Mouse (Mus musculus) adrenal gland, adult 2 months (tissue): Measurements from ENCODE around the gene Hbq1a. TPM values are rescaled to one million over a fixed set of nuclear protein-coding genes. Genes with fewer than 3 reads are reported as not detected.
A peak's percentile ranks its signal among the peaks of the same experiment; 100 is the strongest.
"Not testable (repeated sequence)": the region's sequence is repeated elsewhere in the genome, so short reads cannot be mapped to it uniquely, and the experiment has no call there.

Source experiments
- DNase-seq: peaks from one replicate; pipeline ENCODE4 v3.0.0; 2021
- polyA plus RNA-seq: library from polyadenylated mRNA; depleted of rRNA; stranded (reverse); fragments of >200 nt; gene quantifications from 2 replicates; pipeline ENCODE4 v1.2.3, GENCODE M21; 2012
- total RNA-seq, 2 experiments: library from RNA; stranded (reverse); gene quantifications; 2 replicates each; pipeline ENCODE4 v1.2.3; 2021

Gene Hbq1a
- total and polyA plus RNA-seq, 3 experiments = not detected

DNA sequence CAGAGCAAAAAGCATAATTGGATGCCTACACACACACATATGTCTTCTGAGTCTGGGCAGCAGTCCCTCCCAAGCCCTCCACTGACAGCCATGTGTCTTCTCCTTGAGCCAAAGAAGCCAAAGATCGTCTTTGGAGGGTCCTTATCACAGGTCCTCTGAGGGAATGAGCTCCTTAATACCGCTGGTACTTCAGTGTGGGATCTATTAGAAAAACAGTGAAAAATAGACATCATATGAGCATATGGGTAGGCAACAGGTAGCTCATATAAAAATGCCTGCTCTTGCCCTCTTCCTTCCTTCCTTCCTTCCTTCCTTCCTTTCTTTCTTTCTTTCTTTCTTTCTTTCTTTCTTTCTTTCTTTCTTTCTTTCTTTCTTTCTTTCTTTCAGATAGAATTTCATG, 15.3 kb upstream of the Hbq1a start:
- not testable (repeated sequence) for DNase-seq

DNA sequence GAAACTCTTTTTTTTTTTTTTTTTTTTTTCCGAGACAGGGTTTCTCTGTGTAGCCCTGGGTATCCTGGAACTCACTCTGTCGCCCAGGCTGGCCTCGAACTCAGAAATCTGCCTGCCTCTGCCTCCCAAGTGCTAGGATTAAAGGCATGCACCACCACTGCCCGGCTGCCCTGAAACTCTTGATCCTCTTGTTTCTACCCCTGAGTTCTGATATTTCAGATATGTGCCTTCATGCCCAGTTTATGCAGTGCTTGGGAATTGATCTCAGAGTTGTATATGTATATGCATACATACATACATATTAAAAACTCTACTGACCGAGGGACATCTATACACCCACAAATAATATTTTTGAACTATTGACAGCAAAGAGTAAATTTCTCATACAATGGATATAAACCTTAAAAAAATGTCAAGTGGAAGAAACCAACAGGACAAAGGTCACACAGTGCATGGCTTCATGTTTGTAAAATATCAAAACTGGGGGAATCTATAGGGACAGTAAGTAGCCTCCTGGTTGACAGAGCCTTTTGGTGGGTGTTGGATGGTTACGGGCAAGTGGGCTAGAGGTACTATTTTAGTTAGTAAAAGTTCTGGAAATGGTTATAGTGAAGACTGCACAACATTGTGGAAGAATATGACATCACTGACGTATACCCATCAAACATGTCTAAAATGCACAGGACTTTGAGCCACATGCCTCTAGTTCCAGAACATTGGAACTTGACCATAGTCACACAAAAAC, 14.7 kb upstream of the Hbq1a start:
- no peak for DNase-seq

DNA sequence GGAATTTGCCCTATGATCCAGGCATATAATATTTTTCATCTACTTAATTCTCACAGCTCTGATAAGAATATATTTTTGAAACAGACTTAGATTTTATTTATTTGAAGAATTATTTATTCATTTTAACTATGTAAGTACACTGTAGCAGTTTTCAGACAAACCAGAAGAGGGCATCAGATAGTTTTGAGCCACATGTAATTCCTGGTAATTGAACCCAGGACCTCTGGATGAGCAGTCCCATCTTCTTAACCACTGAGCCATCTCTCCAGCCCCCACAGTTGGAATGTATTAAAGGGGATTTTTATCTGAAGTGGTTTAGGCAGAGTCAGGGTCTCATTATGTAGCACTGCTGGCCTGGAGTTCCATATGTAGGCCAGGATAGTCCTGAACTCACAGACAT, 14.0 kb upstream of the Hbq1a start:
- not testable (repeated sequence) for DNase-seq

DNA sequence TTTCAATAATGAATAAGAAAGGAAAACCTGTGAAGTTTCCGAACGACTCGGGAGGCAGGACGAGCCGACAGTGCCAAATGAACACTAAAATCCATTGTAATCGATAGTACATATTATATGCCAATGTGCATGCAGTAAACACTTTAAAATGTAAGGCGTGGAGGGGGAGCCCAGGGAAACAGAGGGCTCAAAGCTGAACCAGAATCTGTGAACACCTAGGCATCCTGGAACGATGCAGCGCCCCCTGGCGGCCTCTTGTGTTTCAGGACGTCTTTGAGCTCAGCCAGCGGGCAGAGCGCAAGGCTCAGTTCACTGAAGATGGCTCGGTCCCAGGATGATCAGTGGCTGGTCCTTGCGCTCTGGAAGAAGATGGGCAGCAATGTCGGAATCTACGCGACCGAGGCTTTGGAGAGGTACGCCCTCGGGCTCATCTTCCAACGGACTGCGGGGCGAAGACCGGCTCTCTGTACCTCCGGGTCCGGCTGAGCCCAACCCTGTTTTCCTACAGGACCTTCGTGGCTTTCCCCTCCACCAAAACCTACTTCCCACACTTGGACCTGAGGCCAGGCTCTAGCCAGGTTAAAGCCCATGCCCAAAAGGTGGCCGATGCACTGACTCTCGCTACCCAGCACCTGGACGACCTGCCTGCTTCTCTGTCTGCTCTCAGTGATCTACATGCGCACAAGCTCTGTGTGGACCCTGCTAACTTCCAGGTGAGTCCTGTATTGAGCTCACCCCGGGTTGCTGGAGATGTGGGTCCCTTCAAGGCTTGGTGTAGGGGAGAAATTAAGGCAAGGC, 13.0 kb upstream of the Hbq1a start, which contains the start of gene Hbq1b:
Gene Hbq1b, plus strand, starts transcription at position 271 of the 798 bp plus-strand sequence.
- peak; percentile 81 for DNase-seq

DNA sequence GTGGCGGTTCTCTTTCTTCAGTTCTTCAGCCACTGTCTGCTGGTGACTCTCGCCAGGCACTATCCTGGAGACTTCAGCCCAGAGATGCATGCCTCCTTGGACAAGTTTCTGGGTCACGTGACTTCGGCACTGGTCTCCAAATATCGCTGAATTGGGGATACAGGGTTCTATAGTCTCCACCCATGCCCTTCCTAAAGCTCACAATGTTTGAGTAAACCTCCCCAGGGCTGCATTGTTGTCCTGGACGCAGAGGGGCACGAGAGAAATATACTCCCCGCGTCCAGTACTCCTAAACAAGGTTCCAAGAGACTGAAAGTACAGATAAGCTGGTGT, 12.4 kb upstream of the Hbq1a start:
- no peak for DNase-seq

DNA sequence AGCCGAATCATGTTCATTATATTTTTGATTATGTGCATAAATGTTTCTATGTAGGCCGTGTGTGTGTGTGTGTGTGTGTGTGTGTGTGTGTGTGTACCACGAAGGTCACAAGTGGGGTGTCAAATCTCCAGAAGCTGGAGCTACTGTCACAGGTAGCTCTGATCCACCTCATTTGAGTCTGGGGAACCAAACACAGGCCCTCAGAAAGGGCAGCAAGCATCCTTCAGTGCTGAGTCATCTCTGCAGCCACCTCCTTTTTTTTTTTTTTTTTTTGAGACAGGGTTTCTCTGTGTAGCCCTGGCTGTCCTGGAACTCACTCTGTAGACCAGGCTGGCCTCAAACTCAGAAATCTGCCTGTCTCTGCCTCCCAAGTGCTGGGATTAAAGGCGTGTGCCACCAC, 7.0 kb upstream of the Hbq1a start:
- DNase-seq = not testable (repeated sequence)

DNA sequence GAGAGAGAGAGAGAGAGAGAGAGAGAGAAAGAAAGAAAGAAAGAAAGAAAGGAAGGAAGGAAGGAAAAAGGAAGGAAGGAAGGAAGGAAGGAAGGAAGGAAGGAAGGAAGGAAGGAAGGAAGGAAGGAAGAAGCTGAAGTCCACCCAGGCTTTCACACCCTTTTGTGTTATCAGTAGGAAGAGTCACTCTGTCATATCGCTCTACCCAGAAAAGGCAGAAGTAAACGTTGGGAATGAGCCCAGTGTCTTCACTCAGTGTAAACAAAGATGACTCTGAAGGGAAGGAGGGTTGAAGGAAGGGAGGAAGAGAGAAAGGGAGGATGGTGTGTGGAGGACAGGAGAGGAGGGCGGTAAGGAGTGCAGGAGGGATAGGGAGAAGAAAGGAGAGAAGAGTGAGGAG, 6.4 kb upstream of the Hbq1a start:
- DNase-seq = not testable (repeated sequence)

DNA sequence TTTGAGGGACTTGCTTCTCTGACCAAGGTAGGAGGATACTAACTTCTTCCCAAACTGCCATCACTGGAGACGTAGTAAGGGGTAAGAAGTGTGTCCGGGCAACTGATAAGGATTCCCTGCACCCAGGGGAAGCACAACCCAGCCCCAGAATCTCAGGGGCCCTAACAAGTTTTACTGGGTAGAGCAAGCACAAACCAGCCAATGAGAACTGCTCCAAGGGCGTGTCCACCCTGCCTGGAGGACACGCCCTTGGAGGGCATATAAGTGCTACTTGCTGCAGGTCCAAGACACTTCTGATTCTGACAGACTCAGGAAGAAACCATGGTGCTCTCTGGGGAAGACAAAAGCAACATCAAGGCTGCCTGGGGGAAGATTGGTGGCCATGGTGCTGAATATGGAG, 3.7 kb upstream of the Hbq1a start, which contains the start of gene Hba-a2:
Gene Hba-a2, plus strand, starts transcription at position 287 of the 400 bp plus-strand sequence.
- not testable (repeated sequence) for DNase-seq

DNA sequence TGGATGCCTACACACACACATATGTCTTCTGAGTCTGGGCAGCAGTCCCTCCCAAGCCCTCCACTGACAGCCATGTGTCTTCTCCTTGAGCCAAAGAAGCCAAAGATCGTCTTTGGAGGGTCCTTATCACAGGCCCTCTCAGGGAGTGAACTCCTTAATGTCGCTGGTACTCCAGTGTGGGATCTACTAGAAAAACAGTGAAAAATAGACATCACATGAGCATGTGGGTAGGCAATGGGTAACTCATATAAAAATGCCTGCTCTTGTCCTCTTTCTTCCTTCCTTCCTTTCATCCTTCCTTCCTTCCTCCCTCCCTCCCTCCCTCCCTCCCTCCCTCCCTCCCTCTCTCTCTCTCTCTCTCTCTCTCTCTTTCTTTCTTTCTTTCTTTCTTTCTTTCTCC, 2.5 kb upstream of the Hbq1a start:
- DNase-seq = not testable (repeated sequence)

DNA sequence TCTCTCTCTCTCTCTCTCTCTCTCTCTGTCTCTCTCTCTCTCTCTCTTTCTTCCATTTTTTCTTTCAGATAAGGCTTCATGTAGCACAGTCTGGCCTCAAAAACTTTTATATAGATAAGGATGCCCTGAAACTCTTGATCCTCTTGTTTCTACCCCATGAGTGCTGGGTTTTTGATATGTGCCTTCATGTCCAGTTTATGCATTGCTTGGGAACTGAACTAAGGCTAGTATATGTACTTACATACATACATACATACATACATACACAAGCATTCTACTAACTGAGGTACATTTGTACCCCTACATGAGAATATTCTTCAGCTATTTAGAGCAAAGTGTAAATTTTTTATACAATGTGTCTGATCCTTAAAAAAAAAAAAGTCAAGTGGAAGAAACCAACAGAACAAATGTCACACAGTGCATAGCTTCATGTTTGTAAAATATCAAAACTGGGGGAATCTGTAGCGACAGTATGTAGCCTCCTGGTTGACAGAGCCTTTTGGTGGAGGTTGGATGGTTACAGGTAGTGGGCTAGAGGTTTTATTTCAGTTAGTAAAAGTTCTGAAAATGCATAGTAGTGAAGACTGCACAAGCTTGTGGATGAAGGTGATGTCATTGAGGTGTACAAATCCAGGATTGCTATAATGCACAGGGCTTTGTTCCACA, 1.9 kb upstream of the Hbq1a start:
- no peak for DNase-seq

DNA sequence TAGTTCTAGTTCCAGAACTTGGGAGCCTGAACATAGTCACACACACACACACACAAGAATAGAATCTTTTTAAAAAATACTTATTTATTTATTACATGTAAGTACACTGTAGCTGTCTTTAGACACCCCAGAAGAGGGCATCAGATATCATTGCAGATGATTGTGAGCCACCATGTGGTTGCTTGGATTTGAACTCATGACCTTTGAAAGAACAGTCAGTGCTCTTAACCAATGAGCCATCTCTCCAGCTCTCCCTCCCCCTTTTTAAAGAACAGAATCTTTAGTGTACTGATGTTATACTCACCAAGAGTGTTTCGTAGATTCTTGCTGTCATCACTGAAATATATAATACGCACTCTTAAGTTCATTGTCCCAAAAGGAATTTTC, 1.3 kb upstream of the Hbq1a start:
- no peak for DNase-seq

DNA sequence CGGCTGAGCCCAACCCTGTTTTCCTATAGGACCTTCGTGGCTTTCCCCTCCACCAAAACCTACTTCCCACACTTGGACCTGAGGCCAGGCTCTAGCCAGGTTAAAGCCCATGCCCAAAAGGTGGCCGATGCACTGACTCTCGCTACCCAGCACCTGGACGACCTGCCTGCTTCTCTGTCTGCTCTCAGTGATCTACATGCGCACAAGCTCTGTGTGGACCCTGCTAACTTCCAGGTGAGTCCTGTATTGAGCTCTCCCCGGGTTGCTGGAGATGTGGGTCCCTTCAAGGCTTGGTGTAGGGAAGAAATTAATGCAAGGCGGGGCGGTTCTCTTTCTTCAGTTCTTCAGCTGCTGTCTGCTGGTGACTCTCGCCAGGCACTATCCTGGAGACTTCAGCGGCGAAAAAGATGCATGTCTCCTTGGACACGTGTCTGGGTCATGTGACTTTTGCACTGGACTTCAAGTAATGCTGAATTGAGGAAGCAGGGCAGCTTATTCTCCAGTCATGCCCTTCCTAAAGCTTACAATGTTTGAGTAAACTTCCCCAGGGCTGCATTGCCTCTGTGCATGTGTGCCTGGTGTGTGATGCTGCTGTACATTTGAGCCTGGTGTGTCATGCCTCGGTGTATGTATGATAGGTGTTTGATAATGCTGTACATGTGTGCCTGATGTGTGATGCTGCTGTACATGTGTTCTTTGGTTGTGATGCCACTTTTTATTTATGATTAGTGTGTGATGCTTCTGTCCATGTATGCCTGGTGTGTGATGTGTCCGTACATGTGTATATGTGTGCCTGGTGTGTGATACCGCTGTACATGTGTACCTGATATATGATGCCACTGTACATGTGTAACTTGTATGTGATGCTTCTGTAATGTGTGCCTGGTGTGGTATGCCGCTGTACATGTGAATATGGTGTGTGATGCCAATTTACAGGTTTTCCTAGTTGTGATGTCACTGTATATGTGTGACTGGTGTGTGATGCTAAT, 704 bp downstream of the Hbq1a start:
- DNase-seq = no peak

DNA sequence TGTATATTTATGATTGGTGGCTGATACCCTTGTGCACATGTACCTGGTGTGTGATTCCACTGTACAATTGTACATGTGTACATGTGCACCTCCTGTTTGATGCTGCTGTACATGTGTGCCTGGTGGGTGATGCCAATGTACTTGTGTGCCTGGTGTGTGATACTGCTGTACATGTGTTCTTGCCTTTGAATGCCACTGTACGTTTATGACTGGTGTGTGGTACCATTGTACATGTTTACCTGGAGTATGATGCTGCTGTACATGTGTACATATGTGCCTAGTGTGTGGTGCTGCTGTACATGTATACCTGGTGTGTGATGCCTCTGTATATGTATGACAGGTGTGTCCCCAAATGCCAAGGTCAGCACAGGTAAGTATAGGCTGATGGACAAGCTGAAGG, 1.6 kb downstream of the Hbq1a start:
- no peak for DNase-seq

DNA sequence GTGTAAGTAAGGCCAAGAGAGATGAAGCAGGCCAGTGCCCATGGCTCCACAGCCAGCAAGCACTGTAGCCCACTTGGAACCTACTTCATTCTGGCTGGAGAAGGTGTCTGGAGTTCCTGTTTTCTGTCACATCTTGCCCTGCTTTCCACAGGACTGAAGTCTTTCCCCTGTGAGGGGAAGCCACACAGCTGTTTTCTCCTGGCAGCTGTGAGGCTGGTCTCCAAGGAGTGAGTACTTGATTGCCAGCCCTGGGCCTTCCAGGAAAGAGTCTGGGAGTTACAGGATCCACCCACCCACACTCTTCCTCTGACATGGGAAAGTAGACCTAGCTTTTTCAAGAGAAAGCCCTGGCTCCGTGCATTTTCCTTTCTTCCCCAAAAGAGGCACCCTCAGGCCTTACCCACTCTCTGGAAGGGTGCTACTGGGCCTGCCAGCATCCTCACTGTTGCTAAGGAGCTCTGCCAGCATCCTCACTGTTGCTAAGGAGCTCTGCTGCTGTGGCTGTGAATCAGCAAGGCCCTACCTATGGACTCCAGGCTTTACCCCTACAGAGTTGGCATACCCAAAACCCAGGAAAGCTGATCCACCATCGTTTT, 3.1 kb downstream of the Hbq1a start:
- DNase-seq = no peak

DNA sequence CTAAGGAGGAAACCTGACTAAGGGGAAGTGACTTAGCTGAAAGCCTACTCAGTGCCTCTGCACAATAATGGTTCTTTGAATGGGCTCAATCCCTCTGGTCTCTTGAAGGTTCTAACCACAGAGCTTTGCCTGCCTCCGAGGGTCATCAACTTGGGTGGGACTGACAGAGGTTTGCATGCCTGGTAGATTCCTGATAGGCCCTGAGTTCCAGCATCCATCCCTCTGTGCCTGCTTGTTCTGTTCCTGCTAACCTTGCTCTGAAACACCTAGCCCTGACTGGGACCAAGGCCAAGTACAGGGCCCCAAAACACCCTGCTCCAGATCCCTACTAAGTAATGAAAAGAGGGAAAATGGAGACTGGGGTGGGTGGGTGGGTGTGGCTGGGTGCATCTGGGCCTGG, 3.6 kb downstream of the Hbq1a start:
- DNase-seq = no peak

DNA sequence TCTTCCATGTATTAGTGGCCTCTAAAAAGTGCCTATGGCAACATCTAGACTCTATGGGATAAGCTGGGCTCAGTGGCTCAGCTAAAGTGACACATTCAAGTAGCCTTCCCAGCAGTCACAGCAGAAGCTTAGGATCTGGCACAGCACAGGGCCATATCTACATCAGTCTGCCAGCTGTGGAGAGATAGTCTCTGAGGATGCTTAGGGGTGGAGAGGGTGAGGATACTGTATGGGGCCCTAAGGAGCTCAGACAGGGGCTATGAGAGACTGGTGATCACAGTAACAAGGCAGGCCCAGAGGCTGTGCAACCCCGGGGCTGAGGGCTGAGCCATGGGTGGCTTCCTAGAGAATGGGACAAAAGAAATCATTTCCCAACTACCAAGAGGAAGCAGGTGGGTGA, 7.1 kb downstream of the Hbq1a start:
- DNase-seq = no peak

DNA sequence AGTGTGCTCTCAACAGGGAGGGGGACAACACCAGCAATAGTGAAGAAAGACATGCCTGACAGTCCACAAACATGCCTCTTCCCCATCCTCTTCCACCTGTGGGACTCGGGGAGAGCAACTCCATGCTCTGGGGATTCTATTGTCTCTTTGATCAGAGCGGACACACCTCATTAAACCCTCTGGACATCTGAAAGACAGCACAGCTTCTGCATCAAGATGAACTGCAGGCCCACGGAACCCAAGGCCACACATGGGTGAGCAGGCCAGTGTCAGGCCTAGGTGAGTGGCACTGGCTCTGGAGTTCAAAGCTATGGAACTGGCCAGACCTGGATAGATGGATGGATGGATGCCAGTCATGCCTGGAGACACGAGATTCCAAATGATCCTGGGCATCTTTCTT, 9.6 kb downstream of the Hbq1a start:
- DNase-seq = no peak

DNA sequence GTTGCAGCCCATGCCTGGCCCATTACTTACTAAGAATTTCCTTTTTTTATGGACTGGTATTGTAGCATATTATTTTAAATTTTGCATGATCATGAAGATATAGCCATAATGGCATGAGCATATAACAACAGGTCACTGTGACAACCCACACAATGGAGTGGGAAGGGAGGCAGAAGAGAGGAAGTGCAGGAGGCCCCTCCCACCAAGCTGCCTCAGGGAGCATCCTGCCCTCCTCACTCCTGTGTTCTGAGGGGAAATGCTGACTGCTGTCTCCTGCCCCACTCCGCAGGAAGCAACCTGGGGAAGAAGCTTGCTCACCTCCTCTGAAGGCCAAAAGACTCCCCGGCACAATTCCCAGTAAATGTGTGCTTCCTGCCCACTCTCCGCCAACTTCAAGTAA, 10.1 kb downstream of the Hbq1a start:
- no peak for DNase-seq

DNA sequence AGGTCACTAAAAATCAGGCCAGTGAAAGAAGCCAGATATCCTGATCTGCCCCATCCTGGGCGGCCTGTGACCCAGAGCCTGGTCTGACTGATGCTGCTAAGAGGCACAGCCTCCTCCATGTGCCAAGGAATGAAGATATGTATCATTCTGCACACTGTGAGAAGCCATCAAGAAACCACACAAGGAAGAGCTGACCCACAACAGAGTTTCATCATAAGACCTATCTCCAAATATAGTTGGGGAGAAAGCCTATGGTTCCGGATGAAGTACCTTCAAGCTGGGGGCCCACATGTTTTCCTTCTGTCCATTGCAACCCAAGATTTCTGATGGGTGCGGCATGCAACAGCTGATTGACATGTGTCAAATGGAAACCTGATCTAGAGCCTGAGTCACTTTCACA, 16.1 kb downstream of the Hbq1a start:
- no peak for DNase-seq

DNA sequence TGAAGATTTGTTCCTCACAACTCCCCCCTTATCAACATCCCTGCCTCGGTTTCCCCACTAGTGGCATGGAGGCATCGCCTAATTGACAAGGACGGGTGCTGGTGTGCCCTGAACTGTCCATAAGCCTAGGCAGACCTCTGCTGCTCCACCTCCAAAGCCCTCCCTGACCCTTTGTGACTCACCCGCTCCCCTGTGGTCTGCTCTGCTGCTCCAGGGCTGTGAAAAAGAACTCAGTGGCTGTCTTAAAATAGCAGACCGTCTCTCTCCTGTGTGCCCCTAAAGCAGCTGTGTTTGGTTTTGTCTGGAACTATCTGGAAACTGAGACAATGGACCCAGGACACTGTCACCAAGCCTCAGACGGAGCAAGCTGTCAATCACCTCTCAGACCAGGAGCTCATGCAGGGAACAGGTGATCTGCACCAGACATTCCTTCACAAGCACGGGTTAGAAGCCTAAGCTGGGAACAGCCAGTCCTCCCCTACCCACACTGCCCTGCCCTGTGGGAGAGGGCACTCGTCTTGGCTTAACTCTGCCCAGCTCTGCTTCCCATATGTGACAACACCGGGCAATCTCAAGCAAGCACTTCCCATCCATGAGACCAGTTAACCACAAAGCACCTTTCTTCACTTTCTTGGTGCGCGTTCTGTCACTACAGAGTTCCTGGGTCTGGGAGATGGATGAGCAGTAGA, 20.8 kb downstream of the Hbq1a start:
- no peak for DNase-seq

DNA sequence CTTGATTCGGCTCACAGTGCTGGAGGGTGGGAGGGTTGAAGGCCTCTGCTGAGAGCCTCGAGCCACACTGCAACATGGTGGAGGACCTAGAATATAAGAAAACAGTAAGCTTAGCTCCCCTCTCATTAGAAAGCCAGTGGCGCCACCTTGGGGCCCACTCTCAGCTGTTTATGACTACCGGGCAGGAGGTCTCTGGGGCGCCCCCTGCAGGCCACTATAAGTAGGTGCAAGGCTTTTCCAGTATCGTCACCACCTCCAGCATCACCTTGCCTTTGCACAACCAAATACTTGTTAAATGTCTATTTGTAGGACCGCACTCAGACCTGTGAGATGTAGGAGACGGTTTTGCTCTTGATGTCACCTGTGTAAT, 21.3 kb downstream of the Hbq1a start:
- DNase-seq = peak; percentile 34
